Mouse (Mus musculus) heart, adult 18-20 months (tissue): Measurements from ENCODE around the gene Sbf2. TPM values are rescaled to one million over a fixed set of nuclear protein-coding genes. Genes with fewer than 3 reads are reported as not detected.

Experiments
- DNase-seq, 2 experiments: peaks; one replicate each; pipeline ENCODE4 v3.0.0; 2021 to 2022; ENCODE audit warnings: mixed read lengths in 1 of 2
- total RNA-seq, 2 experiments: library from RNA; stranded (reverse); gene quantifications; 2 replicates each; pipeline ENCODE4 v1.2.3; 2021

Gene Sbf2
- total RNA-seq, 2 experiments from 2014 or later: 36.8 to 45.1 TPM

DNA sequence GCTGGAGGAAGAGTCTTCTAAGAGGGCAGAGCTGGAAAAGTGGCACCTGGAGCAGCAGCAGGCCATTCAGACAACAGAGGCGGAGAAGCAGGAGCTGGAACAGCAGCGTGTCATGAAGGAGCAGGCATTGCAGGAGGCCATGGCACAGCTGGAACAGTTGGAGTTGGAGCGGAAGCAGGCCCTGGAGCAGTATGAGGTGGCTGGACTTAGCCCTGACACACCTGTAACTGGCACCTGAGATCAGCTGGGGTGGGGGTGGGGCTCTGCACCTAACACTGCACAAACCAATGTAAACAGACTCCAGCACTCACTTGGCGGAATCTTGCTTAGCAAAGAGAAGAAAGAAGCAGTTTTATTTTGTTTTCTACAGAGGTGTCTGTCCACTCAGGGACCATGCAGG, 335.5 kb downstream of the Sbf2 start:
- no peak for DNase-seq

DNA sequence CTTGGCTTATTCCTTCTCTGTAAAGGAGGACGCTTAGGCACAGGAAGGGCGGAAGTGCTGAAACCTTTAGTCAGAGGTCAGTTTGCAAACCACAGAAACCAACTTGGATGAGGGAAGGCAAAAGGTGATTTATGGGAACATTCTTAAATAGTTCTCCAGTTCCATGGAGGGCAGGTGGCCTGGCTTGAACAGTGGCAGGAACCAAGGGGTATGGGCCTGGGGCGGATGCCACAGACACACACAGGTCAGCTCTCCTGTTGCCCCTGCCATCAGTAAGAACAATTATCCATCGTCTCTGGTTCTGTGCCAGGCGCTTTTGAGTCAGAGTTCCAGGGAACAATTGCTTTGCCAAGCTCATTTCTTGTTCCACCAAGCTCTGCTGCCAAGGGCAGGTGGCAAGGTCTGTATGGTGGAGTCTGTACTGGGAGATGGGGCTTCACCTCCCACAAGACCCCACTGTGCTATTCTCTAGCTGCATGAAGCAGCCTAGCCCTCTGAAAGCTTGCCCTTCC, 336.9 kb downstream of the Sbf2 start:
- no peak for DNase-seq

DNA sequence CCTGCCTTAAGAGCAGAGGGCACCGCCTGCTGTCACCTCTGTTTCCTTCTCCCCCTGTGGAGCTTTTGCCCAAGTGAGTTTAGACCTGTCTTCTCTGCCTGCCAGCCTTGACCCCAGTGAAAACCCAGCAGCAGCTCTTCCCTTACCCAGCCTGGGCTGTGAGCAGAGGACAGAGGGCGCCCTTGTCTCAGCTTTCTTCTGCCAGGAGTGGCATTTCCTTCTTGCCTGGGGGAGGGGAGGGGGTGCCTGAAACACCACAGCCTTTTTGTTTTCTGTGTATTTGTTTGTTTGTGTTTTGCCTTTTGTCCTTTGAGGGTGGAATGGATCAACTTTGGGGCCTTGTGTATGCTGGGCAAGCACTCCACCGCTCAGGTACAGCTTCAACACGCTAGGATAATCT, 342.3 kb downstream of the Sbf2 start:
- DNase-seq: no peak

DNA sequence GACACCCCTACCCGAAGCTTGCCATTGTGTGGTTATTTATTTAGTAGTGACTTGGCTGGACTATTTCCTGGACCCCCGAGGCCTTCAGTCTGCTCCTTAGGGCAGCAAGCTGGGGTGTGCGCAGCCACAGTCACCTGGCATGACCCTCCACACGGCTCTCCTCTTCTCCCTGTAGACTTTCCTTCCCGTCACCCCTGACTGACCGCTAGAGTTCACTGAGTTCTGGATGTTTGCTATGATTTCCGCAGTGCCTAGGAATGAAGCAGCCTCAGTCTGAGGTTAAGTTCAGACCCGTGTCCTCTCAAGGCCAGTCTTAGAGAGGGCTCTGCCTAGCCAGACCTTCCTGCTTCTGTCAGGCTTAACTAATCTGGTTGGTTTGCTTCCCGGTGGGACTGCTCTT, 342.9 kb downstream of the Sbf2 start:
- no peak for DNase-seq

DNA sequence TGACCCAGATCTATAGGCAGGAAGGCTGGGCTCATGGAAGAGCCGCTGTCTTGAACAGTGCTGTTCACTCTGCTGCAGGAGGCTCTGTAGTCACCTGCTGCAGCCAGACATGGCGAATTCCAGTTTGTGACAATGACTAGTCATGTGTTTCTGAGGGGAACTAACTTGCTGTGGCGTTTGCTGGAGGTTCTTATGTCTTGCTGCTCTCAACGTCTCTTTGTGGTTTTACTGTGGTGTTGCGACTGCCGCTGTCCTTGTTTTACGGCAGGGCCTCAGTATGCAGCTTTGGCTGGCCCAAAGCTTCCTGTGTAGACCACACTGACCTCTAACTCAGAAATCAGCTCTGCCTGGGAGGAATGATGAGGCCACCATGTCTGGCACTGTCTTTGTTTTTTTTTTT, 344.3 kb downstream of the Sbf2 start:
- DNase-seq: no peak

DNA sequence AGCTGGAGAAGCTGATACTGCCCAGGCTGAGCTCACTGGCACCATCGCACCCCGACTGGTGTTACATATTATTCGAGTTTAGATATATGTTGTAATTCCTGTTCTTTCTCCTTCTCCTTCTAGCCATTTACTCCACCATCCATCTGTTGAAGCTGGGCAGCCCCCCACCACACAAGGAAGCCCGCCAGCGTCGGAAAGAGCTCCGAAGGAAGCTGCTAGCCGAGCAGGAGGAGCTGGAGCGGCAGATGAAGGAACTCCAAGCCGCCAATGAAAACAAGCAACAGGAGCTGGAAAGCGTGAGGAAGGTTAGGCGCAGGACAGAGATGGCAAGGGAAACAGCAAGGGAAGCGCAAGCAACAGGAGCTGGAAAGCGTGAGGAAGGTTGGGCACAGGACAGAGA, 344.9 kb downstream of the Sbf2 start:
- no peak for DNase-seq

DNA sequence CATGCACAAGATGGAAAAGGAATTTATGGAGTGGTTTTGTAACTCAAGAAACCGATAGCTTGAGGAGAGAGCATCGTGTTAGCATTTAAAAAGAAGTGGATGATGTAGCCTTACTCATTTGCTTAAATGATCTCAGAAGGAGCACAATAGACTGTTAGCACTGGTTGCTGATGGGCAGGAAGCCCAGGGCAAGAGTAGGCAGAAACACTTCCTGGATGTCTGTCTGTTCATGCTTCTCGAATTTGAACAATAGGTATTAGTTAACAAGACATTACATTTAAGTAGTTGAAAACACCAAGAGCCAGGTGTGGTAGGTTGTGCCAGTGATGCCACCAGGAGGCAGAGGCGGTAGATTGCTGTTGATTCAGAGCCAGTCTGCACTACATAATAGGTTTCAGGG, 346.2 kb downstream of the Sbf2 start:
- DNase-seq: no peak

DNA sequence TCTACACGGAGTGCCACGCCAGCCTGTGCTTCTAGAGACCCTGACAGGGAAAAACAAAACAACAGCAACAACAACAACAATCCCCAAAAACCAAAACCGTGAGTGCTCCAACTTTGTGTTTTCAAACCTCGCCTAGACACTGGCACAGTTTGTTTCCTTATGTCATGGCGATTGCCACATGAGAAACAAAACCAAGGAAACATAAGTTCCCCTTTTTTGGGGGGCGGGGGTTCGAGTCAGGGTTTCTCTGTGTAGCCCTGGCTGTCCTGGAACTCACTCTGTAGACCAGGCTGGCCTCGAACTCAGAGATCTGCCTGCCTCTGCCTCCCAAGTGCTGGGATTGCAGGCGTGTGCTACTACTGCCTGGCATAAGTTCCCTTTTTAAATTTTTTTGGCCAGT, 346.7 kb downstream of the Sbf2 start:
- DNase-seq: no peak

DNA sequence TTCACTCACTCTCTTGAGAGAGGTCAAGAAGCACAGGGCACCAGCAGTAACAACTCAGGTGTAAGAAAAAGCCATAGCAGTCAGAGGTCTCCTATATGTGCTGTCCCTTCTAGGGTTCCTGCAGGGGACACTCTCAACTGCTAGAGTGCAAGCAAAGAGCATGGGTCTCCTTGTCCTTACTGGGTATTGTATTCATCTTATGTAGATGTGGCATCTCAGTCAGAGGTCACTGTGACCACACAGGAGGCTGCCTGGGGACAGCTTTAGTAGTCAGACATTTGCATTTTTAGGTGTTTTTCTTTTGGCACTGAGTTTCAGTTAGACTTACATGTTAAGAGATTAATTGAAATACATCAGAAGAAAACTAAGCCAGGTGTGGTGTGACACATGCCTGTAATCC, 347.7 kb downstream of the Sbf2 start:
- DNase-seq: no peak

DNA sequence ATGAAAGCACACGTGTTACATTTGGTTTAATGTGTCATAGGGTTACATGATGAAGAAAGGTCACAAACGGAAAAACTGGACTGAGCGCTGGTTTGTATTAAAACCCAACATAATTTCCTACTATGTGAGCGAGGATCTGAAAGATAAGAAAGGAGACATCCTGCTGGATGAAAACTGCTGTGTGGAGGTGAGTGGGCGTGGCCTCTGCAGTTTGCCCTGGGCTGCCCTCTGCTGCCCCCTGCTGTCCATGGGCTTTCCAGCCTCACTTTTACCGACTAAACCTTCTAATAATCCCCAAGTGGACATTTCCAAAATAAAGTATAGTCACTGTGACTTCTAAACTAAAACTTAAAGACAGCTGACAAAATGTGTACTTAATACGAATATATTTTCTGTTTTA, 348.9 kb downstream of the Sbf2 start:
- peak; percentile 86 to 96 for DNase-seq

DNA sequence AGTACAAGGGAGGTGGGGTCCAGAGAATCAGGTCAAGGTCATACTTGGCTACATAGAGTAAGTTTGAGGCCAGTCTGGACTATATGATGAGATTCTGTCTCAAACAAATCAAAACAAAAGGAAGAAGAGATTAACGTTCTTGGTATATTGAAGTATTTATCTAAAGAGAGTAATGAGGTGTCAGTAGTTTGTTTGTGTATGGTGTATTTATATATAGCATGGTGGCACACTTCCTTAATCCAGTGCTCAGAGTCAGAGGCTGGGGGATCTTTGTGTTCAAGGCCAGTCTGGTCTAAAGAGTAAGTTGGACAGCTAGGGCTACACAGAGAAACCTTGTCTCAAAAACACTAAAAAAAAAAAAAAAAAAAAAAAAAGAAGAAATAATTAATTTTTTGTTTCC, 351.2 kb downstream of the Sbf2 start:
- DNase-seq: no peak

DNA sequence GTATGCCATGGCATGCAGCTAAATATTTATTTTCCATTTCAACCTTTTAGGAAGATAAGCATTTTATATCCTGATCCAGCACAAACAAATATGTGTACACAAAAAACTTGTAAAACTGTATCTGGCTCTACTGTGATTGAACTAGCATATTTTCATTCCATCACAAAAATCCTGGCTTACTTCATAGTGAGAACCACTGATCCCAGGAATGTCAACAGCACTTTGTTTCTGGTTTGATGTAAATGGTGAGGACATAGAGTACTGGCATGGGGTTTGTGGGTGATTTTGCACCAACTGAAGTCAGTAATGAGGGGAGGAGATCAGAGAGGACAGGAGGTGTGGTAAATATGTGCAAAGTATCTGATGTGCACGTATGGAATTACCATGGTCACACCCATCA, 352.1 kb downstream of the Sbf2 start:
- DNase-seq: no peak

DNA sequence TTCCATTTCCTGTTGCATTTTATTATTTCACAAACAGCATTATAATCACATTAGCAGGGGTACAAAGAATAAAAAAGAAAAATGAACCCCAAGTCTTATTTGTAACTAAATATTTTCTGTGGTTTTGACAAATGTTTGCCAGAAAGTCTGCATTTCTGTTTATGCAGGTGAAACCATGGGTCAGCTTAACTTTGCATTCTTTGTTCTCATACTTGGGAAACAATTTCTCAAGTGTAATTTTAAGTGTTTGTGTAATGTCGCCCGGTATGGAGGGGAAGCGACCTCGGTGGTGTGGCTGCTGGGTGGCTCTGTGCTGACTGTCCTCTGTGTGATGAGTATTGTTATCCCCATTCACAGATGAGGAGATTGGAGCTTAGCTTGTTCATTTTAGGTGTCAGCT, 352.9 kb downstream of the Sbf2 start:
- no peak for DNase-seq

DNA sequence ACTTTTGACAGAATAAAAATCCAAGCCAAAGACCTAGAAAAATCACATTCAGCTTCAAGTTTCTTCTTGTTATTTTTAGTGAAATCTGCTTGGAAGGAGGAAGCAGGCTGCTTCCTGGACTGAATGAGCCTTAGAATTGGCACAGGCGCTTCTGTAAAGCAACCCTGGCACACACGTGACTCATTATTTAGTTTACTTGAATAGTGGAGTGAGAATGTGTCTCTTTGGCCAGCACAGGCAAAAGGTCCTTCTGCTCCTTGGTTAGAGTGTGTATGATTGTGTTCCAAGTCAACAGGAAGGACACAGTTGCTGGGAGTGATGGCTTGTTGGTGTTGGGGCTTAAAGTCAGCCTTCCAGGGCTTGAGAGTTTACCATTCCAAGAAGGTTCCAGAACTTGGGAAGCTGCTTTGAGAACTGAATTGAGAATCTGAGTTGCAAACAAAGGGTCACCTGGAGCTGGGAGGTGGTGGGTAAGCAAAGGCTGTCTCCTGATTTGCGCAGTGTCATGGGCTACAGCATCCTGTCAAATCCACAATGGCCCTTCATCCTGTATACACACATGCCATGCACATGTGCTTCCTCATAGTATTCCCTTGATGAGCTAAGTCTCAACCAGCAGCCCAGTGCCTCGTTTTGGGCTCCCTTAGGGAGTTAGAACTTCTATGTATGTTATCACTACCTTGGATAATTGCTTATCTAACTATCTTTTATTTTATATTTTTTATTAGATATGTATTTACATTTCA, 354.6 kb downstream of the Sbf2 start:
- peak; percentile 51 to 81 for DNase-seq

DNA sequence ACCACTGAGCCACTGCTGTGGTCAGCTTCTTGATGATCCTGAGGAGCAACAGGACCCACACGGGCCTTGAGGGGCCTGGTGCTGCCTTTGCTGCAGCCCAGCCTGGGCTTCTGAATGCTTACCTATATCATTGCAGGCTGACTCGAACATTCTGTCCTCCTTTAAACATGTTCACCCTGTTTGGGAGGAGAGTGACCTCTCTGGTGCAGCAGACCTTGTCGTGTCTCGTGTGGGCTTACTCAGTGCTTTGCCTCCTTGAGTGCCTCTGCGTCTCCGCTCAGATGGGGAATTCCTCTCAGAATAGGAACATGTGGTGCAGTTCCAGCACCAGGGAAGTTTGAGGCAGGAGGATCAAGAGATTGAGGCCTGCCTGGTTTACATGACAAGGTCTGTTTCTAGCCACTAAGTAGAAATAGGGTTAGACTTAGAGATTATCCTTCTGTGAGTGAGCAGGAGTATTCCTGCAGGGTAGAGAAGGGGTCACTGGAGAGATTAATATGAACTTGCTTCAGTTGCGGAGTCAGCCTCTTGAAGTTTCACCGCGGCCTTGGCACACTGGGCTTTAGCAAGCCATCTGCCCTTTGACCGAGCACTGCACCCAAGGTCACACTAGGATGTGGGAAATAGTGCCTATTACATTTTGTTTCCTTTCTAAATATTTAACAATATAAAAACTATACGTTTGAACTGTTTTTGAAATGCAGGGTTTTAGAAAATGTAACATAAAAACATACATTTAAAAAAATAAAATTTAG, 356.3 kb downstream of the Sbf2 start:
- no peak for DNase-seq

Other genes starting within 250 kb of the Sbf2 start
- 1 to 10 TPM; 7.5 to 8.8 TPM for gene Adm, start 12.7 kb upstream of the Sbf2 start, total RNA-seq
- 10 to 100 TPM; 31.3 to 34.4 TPM for gene Ampd3, start 153.3 kb upstream of the Sbf2 start, total RNA-seq
- gene Rnf141, start 229.5 kb upstream of the Sbf2 start, total RNA-seq: 10 to 100 TPM; 43.8 to 46.3 TPM
- 10 to 100 TPM; 22.8 to 26.2 TPM for gene Lyve1, start 248.3 kb upstream of the Sbf2 start, total RNA-seq